Comparison of ENCODE assay signal across 9 mouse cellular contexts in the genomic region with DNA sequence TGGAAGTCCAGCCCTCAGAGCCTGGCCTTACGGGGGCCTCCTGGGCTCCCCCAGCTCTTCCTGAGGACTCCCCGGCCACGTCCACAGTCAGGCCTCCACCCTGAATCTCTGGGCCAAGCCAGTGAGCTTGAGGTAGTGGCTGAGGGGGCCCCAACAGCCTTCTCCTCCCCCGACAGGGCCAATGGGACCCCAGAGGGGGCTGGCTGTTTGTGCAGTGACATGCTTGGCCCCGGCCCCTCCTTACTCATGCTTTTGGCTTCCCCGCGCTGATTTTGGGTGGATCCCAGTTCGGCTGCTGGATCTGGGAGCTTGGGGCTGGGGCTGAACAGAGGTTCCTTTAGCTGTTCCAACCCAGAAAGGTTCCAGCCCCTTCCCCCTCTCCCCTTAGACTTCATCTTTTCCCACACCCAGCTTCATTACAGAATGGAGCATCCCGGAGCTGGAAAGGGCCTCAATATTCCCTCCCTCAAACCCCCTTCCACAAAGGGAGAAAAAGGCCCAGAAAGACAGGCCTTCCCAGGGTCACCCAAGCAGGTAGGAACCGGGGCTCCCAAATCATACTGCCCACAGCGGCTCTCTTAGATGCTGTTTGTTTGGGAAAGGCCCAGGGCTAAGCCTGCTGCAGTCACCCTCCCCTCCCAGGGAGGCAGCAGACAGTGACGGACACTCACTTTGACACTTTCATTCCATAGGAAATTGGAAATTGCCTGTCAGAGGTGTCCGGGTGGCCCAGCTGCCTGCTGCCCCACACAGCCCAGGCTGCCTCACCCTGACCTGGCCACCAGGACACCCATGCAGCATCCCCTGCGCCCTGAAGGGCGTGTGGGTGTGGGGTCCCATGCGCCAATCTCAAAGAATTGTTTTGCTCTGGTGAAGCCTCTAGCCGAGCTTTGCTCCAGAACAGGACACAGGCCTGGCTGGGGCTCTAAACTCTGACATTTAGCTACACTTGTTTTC.
DNase-seq lines count a peak whose midpoint lies in the region; ATAC-seq and TF ChIP-seq lines count a peak whose summit lies in the region.
"Had no signal": no experiment of that assay in that cellular context is flagged by ENCODE, and none has a peak within 500 bp of the region (broad histone marks: within the 10 kb centered on the region; RNA-seq: fewer than 3 reads in every experiment).

No protein-coding gene starts in this region.

- H3K4me3 ChIP-seq in heart, adult 2 months: no peak overlapping the region
- H3K4me3 ChIP-seq in heart, embryonic 10.5 days: no peak overlapping the region
- H3K4me3 ChIP-seq in limb, embryonic 14.5 days (replicated peaks; ENCODE audit: low read length): no peak overlapping the region
- no peak overlapping the region for H3K4me3 ChIP-seq in forebrain, embryonic 11.5 days (ENCODE audit: low read depth, low read length)

- TF ChIP-seq EP300 in heart, adult 2 months (IDR thresholded peaks at IDR 0.05; ENCODE audit: insufficient read depth, low read depth, low read length): no peak

- DNase-seq in heart, adult 2 months: peak; percentile 82
- DNase-seq in heart, embryonic 10.5 days (ENCODE audit: low spot score): no peak
- peak; percentile 66 for DNase-seq in urinary bladder, postnatal 14 days (ENCODE audit: low spot score)
- no peak for DNase-seq in urinary bladder, adult 2 months (ENCODE audit: low spot score)
- peak; percentile 64 for DNase-seq in limb, embryonic 14.5 days (ENCODE audit: low spot score)
- no peak for DNase-seq in right cerebral cortex, postnatal 4 days
- no peak for DNase-seq in forebrain, embryonic 11.5 days (ENCODE audit: low spot score)
- no peak for DNase-seq in left cerebral cortex, adult 9 months (ENCODE audit: low spot score in 2 of 2)
- DNase-seq: cerebellum, adult 18-20 months had no signal

- no peak overlapping the region for H3K4me2 ChIP-seq in limb, embryonic 14.5 days (replicated peaks; ENCODE audit: low read depth, low read length, severe bottlenecking)
- H3K4me2 ChIP-seq in forebrain, embryonic 11.5 days (ENCODE audit: low read depth, low read length, severe bottlenecking): no peak overlapping the region

- H3K9me3 ChIP-seq in heart, embryonic 10.5 days: no peaks in the 10 kb centered on the region
- no peaks in the 10 kb centered on the region for H3K9me3 ChIP-seq in limb, embryonic 14.5 days (ENCODE audit: control insufficient read depth, low read length)
- no peaks in the 10 kb centered on the region for H3K9me3 ChIP-seq in forebrain, embryonic 11.5 days (ENCODE audit: control insufficient read depth, low read length)

- TF ChIP-seq CTCF in heart, adult 2 months (IDR thresholded peaks at IDR 0.05): no peak

- ATAC-seq in limb, embryonic 14.5 days (ENCODE audit: low FRiP score, low read depth): no peak; the same call in 1 of the 2 replicates
- no peak for ATAC-seq in forebrain, embryonic 11.5 days (replicated peaks; ENCODE audit: low FRiP score)

- no peaks in the 10 kb centered on the region for H3K4me1 ChIP-seq in heart, adult 2 months (ENCODE audit: control insufficient read depth, insufficient read depth, low read length)
- no peaks in the 10 kb centered on the region for H3K4me1 ChIP-seq in heart, embryonic 10.5 days
- 0 out of 2 replicates have a peak, but pooled peaks cover 3% of the 10 kb centered on the region for H3K4me1 ChIP-seq in limb, embryonic 14.5 days (ENCODE audit: control insufficient read depth, insufficient read depth, low read length)
- H3K4me1 ChIP-seq in forebrain, embryonic 11.5 days (replicated peaks; ENCODE audit: control insufficient read depth, insufficient read depth, low read length): no peaks in the 10 kb centered on the region

- peak overlapping the region; percentile 53 for H3K27ac ChIP-seq in heart, adult 2 months
- H3K27ac ChIP-seq in heart, embryonic 10.5 days: no peak overlapping the region
- H3K27ac ChIP-seq in limb, embryonic 14.5 days (replicated peaks; ENCODE audit: low read depth, low read length): peak overlapping the region; percentile 52
- H3K27ac ChIP-seq in forebrain, embryonic 11.5 days (ENCODE audit: low read depth, low read length): no peak overlapping the region

- H3K36me3 ChIP-seq in heart, adult 2 months (ENCODE audit: control insufficient read depth, insufficient read depth, low read length): no peaks in the 10 kb centered on the region
- no peaks in the 10 kb centered on the region for H3K36me3 ChIP-seq in heart, embryonic 10.5 days
- H3K36me3 ChIP-seq in limb, embryonic 14.5 days (ENCODE audit: control insufficient read depth, insufficient read depth, low read length): no peaks in the 10 kb centered on the region
- H3K36me3 ChIP-seq in forebrain, embryonic 11.5 days (ENCODE audit: control insufficient read depth, insufficient read depth, low read length): no peaks in the 10 kb centered on the region

- no peaks in the 10 kb centered on the region for H3K79me2 ChIP-seq in heart, adult 2 months (replicated peaks; ENCODE audit: control insufficient read depth, insufficient read depth, low read length)

- H3K9ac ChIP-seq in heart, adult 2 months (ENCODE audit: low read depth, low read length): no peak overlapping the region
- peak overlapping the region; percentile 18 for H3K9ac ChIP-seq in limb, embryonic 14.5 days (ENCODE audit: low read depth, low read length, severe bottlenecking)
- H3K9ac ChIP-seq in forebrain, embryonic 11.5 days (ENCODE audit: low read length): no peak overlapping the region

- 75% methylated on average over 17 of the region's 17 CpGs for WGBS in heart, adult 2 months
- WGBS in heart, embryonic 10.5 days: 74% methylated on average over 17 of the region's 17 CpGs
- 69% methylated on average over 17 of the region's 17 CpGs for WGBS in limb, embryonic 14.5 days
- WGBS in forebrain, embryonic 11.5 days: 77% methylated on average over 17 of the region's 17 CpGs

- no peak for TF ChIP-seq POLR2A in heart, adult 2 months (IDR thresholded peaks at IDR 0.05; ENCODE audit: insufficient read depth, low read depth, low read length)
- TF ChIP-seq POLR2A in limb, embryonic 14.5 days (IDR thresholded peaks at IDR 0.05; ENCODE audit: borderline replicate concordance, extremely low read depth, insufficient read depth, insufficient read length): no peak

- H3K27me3 ChIP-seq in heart, adult 2 months (ENCODE audit: control insufficient read depth, insufficient read depth, low read length): no peaks in the 10 kb centered on the region
- H3K27me3 ChIP-seq in heart, embryonic 10.5 days (ENCODE audit: insufficient read depth, poor library complexity, severe bottlenecking): no peaks in the 10 kb centered on the region
- H3K27me3 ChIP-seq in limb, embryonic 14.5 days (ENCODE audit: control insufficient read depth, insufficient read depth, low read length): no peaks in the 10 kb centered on the region
- no peaks in the 10 kb centered on the region for H3K27me3 ChIP-seq in forebrain, embryonic 11.5 days (ENCODE audit: control insufficient read depth, insufficient read depth, low read length)

- intact Hi-C loops in heart, adult 2 months (cut with DNase I): no loop called here

Comparison
In these comparisons a context has a peak if more than half of its experiments do, and no peak if none do; other contexts are left out.
1. DNase-seq: peak in heart, adult 2 months (2 of 2), urinary bladder, postnatal 14 days (single experiment) and limb, embryonic 14.5 days (single experiment); none in heart, embryonic 10.5 days (single experiment), urinary bladder, adult 2 months (single experiment), right cerebral cortex, postnatal 4 days (single experiment), forebrain, embryonic 11.5 days (single experiment) and left cerebral cortex, adult 9 months (0 of 2).
2. H3K27ac ChIP-seq: peak in heart, adult 2 months (single experiment) and limb, embryonic 14.5 days (single experiment); none in heart, embryonic 10.5 days (single experiment) and forebrain, embryonic 11.5 days (single experiment).